ENCODE assay signal across 23 mouse cellular contexts in genomic region chr5:122068563-122068962, GRCm38 (mm10). TPM values are rescaled to one million over a fixed set of nuclear protein-coding genes. Genes with fewer than 3 reads are reported as not detected.
DNase-seq lines count a peak whose midpoint lies in the region; ATAC-seq and TF ChIP-seq lines count a peak whose summit lies in the region.
"Had no signal": no experiment of that assay in that cellular context is flagged by ENCODE, and none has a peak within 500 bp of the region (broad histone marks: within the 10 kb centered on the region; RNA-seq: fewer than 3 reads in every experiment).

No protein-coding gene starts in this region.

- TF ChIP-seq CTCF in left cerebral cortex, adult 2 months (IDR thresholded peaks at IDR 0.05) = no peak

- 72% methylated on average over 13 of the region's 13 CpGs for WGBS in heart, embryonic 10.5 days

- intact Hi-C loops in left cerebral cortex, adult 2 months (cut with DNase I) = no loop called here

- peak overlapping the region; percentile 36; the same call in 1 of the 2 replicates for H3K9ac ChIP-seq in ES-E14 (ENCODE audit: insufficient read depth, low read depth, low read length, poor library complexity, severe bottlenecking)
- H3K9ac ChIP-seq: forebrain, embryonic 15.5 days; hindbrain, embryonic 14.5 days had no signal

- peak overlapping the region; percentile 74 for H3K27ac ChIP-seq in heart, embryonic 10.5 days
- H3K27ac ChIP-seq in left cerebral cortex, adult 2 months = peak overlapping the region; percentile 16
- no peak overlapping the region for H3K27ac ChIP-seq in ES-E14 (ENCODE audit: insufficient read depth, low read depth, low read length, poor library complexity, severe bottlenecking)
- H3K27ac ChIP-seq: embryonic facial prominence, embryonic 10.5 days; forebrain, embryonic 15.5 days; hindbrain, embryonic 10.5 days; hindbrain, embryonic 14.5 days had no signal

- ATAC-seq in inflammation-experienced regulatory T-cells, adult 6 months = no peak
- ATAC-seq: activated CD4-positive, CD25-positive, alpha-beta regulatory T cell, adult 4 months; forebrain, embryonic 15.5 days; intestine, embryonic 16.5 days; Patski had no signal

- no peak for DNase-seq in heart, embryonic 10.5 days (ENCODE audit: low spot score)
- no peak for DNase-seq in heart, postnatal 4 days
- DNase-seq in left cerebral cortex, adult 2 months (ENCODE audit: extremely low spot score in 1 of 2, low spot score in 2 of 2) = no peak
- DNase-seq in left cerebral cortex, adult 18-20 months (ENCODE audit: low spot score in 2 of 2) = no peak
- DNase-seq in ES-E14 (ENCODE audit: low read depth, low spot score) = no peak
- DNase-seq: adrenal gland, postnatal 14 days; cerebellum, adult 18-20 months; cerebellum, adult 9-11 months; cerebellum, postnatal 36 days; gastrocnemius, postnatal 25 days; heart, postnatal 10 days; kidney, adult 2 months had no signal

- H3K36me3 ChIP-seq in heart, embryonic 10.5 days = no peaks in the 10 kb centered on the region
- no peaks in the 10 kb centered on the region for H3K36me3 ChIP-seq in ES-E14 (ENCODE audit: control insufficient read depth, insufficient read depth, low read length, poor library complexity, severe bottlenecking)
- H3K36me3 ChIP-seq: embryonic facial prominence, embryonic 10.5 days; forebrain, embryonic 15.5 days; hindbrain, embryonic 10.5 days had no signal

- in situ Hi-C loops in ES-E14 (cut with MboI; ENCODE audit: low sequenced_read_pairs in 2 of 2, unreplicated experiment in 2 of 2) = loop anchor here in 1 of 2 experiments (10.0 kb wide), 1 partner anchor 204 kb away; no protein-coding TSS in a partner anchor

- no peaks in the 10 kb centered on the region for H3K9me3 ChIP-seq in heart, embryonic 10.5 days
- H3K9me3 ChIP-seq in ES-E14 (ENCODE audit: control insufficient read depth, insufficient read depth, low read depth, low read length) = no peaks in the 10 kb centered on the region
- H3K9me3 ChIP-seq: embryonic facial prominence, embryonic 10.5 days; forebrain, embryonic 15.5 days; hindbrain, embryonic 10.5 days had no signal

- H3K4me3 ChIP-seq in heart, embryonic 10.5 days = no peak overlapping the region
- no peak overlapping the region for H3K4me3 ChIP-seq in left cerebral cortex, adult 2 months
- H3K4me3 ChIP-seq in ES-E14 (ENCODE audit: insufficient read depth in 1 of 2, low read depth in 1 of 2, low read length in 2 of 2, poor library complexity in 1 of 2, severe bottlenecking in 1 of 2) = peak overlapping the region; percentile 31 to 48
- H3K4me3 ChIP-seq: embryonic facial prominence, embryonic 10.5 days; forebrain, embryonic 15.5 days; hindbrain, embryonic 10.5 days had no signal

- peaks cover 47% of the 10 kb centered on the region for H3K4me1 ChIP-seq in heart, embryonic 10.5 days
- H3K4me1 ChIP-seq in ES-E14 (ENCODE audit: control insufficient read depth in 2 of 2, insufficient read depth in 2 of 2, low read length in 2 of 2, poor library complexity in 1 of 2) = peaks cover 4 to 22% of the 10 kb centered on the region in 2 experiments; a peak in 3 of 4 replicates
- H3K4me1 ChIP-seq: embryonic facial prominence, embryonic 10.5 days; forebrain, embryonic 15.5 days had no signal

- 0 out of 2 replicates have a peak, but pooled peaks cover 9% of the 10 kb centered on the region for H3K27me3 ChIP-seq in heart, embryonic 10.5 days (ENCODE audit: insufficient read depth, poor library complexity, severe bottlenecking)
- H3K27me3 ChIP-seq: forebrain, embryonic 15.5 days had no signal

TF ChIP-seq in ES-E14, 5 proteins besides CTCF, POLR2A, EP300 and RAD21:
- TF ChIP-seq ZNF384 (IDR thresholded peaks at IDR 0.05; ENCODE audit: low read depth, low read length) (no peak), MAFK (IDR thresholded peaks at IDR 0.05; ENCODE audit: insufficient read depth, low read depth, low read length) (no peak), CHD2 (IDR thresholded peaks at IDR 0.05; ENCODE audit: low read depth, low read length) (no peak), ZC3H11A (IDR thresholded peaks at IDR 0.05; ENCODE audit: borderline replicate concordance, low read depth, low read length) (no peak), HCFC1 (IDR thresholded peaks at IDR 0.05; ENCODE audit: borderline replicate concordance, insufficient read depth, low read length) (no peak)
TF ChIP-seq in ES-E14: peak in this region for 0.

RNA-seq across cellular contexts. Expression of gene Cux2, which starts 18.7 kb away (rescaled TPM):
- 6.6 and 8.0 TPM in 2 replicates for polyA plus RNA-seq in heart, embryonic 10.5 days (2016; fragmentation: Nextera tagmentation; extraction: Ambion mirVana)
- 10 to 100 TPM; 12.2 to 13.6 TPM for total RNA-seq in heart, postnatal 4 days (2021)
- total RNA-seq in left cerebral cortex, adult 2 months (2021) = 100 to 1,000 TPM; 194 to 215 TPM
- total RNA-seq in left cerebral cortex, adult 18-20 months (2021) = 100 to 1,000 TPM; 192 to 210 TPM
- 1.8 and 2.9 TPM in 2 replicates for total RNA-seq in ES-E14 (2012; rRNA removed)
- under 1 TPM in 1 of 3 experiments, not detected in 2; 0.09 TPM for polyA plus RNA-seq in inflammation-experienced regulatory T-cells, adult 6 months (2017; shearing (Covaris generic))

RNA-seq across cellular contexts. Expression of gene Myl2, which starts 32.2 kb away (rescaled TPM):
- polyA plus RNA-seq in heart, embryonic 10.5 days (2016; fragmentation: Nextera tagmentation; extraction: Ambion mirVana) = 3,021 and 6,084 TPM in 2 replicates
- over 10,000 TPM; 18,495 to 19,403 TPM for total RNA-seq in heart, postnatal 4 days (2021)
- 1 to 10 TPM in 1 of 2 experiments, under 1 TPM in 1; 0.86 to 1.4 TPM for total RNA-seq in left cerebral cortex, adult 2 months (2021)
- 1 to 10 TPM; 1.3 to 2.0 TPM for total RNA-seq in left cerebral cortex, adult 18-20 months (2021)
- 0.89 TPM in 1 of 2 replicates, not detected in the other for total RNA-seq in ES-E14 (2012; rRNA removed)
- under 1 TPM in 1 of 3 experiments, not detected in 2; 0.41 TPM for polyA plus RNA-seq in inflammation-experienced regulatory T-cells, adult 6 months (2017; shearing (Covaris generic))
- total RNA-seq: adrenal gland, adult 18-20 months; adrenal gland, postnatal 14 days; CH12.LX; granulocyte monocyte progenitor cell, adult 5-6 weeks had no signal
- polyA plus RNA-seq: activated CD4-positive, CD25-positive, alpha-beta regulatory T cell, adult 4 months; embryonic facial prominence, embryonic 10.5 days; Patski had no signal

Comparison
In these comparisons a context has a peak if more than half of its experiments do, and no peak if none do; other contexts are left out.
1. H3K4me3 ChIP-seq: peak in ES-E14 (2 of 2); none in heart, embryonic 10.5 days (single experiment) and left cerebral cortex, adult 2 months (single experiment).
2. RNA of gene Cux2, which starts 18.7 kb away (total RNA-seq): 194 to 215 TPM in left cerebral cortex, adult 2 months and 192 to 210 TPM in left cerebral cortex, adult 18-20 months; 12.2 to 13.6 TPM in heart, postnatal 4 days and 1.8 to 2.9 TPM in ES-E14; every median in the first group is over 10 times any median in the second.
3. RNA of gene Myl2, which starts 32.2 kb away (total RNA-seq): 18,495 to 19,403 TPM in heart, postnatal 4 days; 1.3 to 2.0 TPM in left cerebral cortex, adult 18-20 months, 0.86 to 1.4 TPM in left cerebral cortex, adult 2 months and 0.89 TPM in ES-E14; every median in the first group is over 1,000 times any median in the second.